Mouse (Mus musculus): ENCODE data around the gene Cox15.

Cox15 gene

GRCm38 (mm10) chr19:43761543-43762256 lies 8.9 kb upstream of the Cox15 start:
- DNase-seq (ENCODE audit: extremely low spot score, low spot score): no peak

- DNase-seq (ENCODE audit: extremely low spot score, low spot score): peak; percentile 79
Observed at GRCm38 (mm10) chr19:43760504-43760903, 7.7 kb upstream of the Cox15 start.

GRCm38 (mm10) chr19:43754872-43755271 lies 2.1 kb upstream of the Cox15 start:
- no peak for DNase-seq (ENCODE audit: extremely low spot score, low spot score)

GRCm38 (mm10) chr19:43754237-43754636 lies 1.4 kb upstream of the Cox15 start:
- no peak for DNase-seq (ENCODE audit: extremely low spot score, low spot score)

GRCm38 (mm10) chr19:43753226-43753835 lies 531 bp upstream of the Cox15 start:
- peak; percentile 87 for DNase-seq (ENCODE audit: extremely low spot score, low spot score)

DNA sequence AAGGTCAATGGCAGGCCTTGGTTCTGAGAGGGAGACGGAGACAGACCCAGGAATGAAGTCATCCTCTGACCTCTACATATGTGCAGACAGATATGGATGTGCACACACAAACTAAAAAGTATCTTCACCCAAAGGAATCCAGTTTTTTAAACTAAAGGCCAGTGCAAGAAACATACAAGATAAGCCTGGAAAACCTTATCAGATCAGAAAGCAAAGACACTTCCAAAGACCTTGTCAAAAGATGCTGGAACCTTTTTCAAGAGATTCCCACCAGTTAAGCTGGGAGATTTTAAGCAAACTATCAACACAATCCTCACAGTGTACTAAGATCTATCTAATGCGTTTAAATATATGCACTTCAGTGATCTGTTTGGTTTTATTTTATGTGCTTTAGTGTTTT lies 2.8 kb downstream of the Cox15 start:
- DNase-seq (ENCODE audit: extremely low spot score, low spot score): no peak

DNA sequence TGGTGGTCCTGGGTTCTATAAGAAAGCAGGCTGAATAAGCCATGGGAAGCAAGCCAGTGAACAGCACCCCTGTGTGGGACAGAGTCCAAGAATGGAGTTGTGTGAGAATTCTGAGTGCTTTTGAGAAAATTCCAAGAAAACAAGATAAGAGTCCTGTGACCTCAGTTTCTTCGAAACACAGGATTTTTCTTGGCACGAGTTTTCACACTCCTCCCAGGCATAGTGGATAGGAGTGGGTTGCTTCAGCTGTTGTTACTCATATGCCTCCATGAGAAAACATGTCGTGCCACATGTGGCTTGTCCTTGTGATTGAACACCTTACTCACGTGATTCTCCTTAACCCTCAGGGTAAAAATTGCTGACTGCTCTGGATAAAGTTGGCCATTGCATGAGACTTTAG lies 4.9 kb downstream of the Cox15 start:
- DNase-seq (ENCODE audit: extremely low spot score, low spot score): no peak

DNA sequence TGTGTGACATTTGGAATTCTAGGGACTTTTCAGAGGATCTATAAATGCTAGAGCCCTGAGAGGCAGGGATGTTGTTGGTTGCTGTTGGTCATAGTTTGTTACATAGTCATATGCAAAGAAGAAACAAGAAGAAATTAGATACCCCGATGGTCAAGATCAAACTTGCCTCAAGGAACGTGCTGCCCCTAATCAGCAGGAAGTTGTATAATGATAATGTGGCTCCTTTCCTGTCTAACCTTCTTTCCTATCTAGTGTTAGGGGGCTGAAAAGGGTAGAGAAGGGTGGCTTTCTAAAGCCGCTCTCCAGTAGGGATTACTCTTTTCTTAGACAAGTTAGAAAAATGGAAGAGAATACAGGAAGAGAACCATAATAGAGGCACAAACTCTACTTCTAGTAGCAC lies 7.1 kb downstream of the Cox15 start:
- no peak for DNase-seq (ENCODE audit: extremely low spot score, low spot score)

GRCm38 (mm10) chr19:43743401-43743800 lies 9.4 kb downstream of the Cox15 start:
- no peak for DNase-seq (ENCODE audit: extremely low spot score, low spot score)

DNA sequence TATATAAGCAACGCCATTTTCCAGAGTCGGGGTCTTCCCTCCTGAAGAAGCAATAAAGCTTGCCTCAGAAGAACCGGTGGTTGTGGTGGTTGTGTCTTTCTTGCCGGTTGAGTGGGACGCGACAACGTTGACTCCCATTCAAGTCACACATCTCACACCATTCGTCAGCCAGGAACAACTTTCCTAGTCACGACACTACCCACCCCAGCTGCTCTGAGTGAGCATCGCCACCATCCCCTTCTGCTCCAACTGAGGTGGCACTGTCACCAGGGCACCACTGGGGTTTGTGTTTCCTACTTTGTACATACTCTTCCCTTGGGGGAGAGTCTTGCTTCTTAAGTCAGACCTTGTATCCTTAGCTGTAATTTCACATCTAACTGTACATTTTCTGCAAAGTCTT lies 14.4 kb downstream of the Cox15 start:
- DNase-seq (ENCODE audit: extremely low spot score, low spot score): no peak

DNA sequence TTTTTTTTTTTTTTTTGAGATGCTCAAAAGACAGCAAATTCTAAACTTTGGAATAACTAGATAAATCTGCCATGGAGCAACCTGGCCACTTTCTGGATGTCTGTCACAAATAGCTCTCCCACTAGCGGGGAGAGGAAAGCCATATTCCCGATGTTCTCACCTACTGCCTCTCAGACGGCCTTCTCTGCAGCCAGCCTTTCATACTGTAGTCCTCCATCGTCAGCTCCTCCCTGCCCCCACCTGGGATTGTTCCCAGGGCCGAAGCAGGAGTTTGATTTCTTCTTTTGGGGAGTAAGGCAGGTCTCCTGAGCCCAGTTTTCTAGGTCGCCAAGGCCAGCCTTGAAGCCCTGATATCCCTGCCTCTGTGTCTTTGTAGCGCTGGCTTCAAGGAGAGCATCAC lies 21.6 kb downstream of the Cox15 start:
- DNase-seq (ENCODE audit: extremely low spot score, low spot score): no peak

- DNase-seq (ENCODE audit: extremely low spot score, low spot score): peak; percentile 42
Observed at GRCm38 (mm10) chr19:43730037-43730428, 22.8 kb downstream of the Cox15 start.

GRCm38 (mm10) chr19:43729296-43730036 lies 23.3 kb downstream of the Cox15 start:
- DNase-seq (ENCODE audit: extremely low spot score, low spot score): peak; percentile 49

DNA sequence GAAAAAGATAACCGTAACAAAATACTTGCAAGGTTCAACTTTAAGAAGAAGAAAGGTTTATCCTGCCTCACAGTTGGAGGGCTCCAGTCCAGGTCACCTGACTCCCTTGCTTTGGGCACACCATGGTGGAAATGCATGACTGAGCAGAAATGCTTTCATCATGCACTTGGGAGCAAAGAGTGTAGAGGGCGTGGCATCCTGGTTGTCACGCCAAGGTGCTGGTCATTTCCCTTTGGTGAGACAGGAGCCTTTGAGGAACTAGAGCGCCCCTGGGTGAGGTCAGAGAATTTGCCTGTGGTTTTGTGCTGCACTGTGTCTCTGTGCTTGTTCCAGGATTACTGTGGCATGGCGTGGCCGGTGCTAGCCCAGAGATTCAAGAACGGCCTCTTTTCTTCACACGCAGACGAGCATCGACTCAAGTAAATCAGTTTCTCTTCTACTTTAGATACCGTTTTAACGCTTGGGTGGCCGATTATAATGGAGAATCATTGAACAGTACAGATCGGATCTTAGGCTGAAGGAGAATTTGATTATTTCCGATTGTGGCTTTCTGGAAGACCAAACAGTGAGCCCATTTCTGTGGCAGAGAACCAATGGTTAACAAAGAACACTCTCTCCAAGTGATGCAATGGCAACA lies 26.2 kb downstream of the Cox15 start:
- DNase-seq (ENCODE audit: extremely low spot score, low spot score): no peak

DNA sequence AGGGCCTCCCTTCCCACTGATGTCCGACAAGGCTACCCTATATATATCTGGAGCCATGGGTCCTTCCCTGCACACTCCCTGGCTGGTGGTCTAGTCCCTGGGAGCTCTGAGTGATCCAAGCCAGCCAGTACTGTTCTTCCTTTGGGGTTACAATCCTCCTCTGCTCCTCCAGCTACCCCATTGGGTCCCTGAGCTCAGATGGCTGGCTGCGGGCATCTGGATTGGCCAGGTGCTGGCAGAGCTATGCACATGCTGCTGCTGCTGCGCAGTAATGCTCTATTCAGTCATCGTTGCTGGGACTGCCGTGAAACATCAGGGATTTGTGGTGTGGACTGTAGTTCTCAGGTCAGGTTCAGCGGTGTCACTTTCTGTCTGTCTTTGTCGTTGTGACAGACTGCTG lies 28.0 kb downstream of the Cox15 start:
- DNase-seq (ENCODE audit: extremely low spot score, low spot score): no peak

GRCm38 (mm10) chr19:43724194-43724593 lies 28.6 kb downstream of the Cox15 start:
- no peak for DNase-seq (ENCODE audit: extremely low spot score, low spot score)

DNA sequence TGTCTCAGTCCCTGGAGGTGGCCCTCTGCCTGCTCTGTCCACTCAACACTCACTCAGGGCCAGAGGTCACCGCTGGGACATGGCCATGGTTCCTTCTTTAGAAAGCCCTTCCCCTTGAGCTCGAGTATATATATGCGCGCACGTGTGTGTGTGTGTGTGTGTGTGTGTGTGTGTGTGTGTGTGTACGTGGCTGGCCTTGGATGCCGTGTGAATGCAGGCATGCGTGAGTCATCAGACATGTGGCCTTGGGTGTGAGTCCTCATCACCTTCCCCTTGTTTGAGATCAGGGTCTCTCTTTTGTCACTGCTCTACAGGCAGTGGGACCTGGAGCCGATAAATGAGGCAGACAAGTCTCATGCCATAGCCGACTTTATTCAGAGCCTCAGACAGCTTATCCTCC lies 29.3 kb downstream of the Cox15 start:
- no peak for DNase-seq (ENCODE audit: extremely low spot score, low spot score)

- DNase-seq (ENCODE audit: extremely low spot score, low spot score): no peak
Observed at GRCm38 (mm10) chr19:43722891-43723290, 29.9 kb downstream of the Cox15 start.

GRCm38 (mm10) chr19:43720061-43720460 lies 32.7 kb downstream of the Cox15 start:
- no peak for DNase-seq (ENCODE audit: extremely low spot score, low spot score)

DNA sequence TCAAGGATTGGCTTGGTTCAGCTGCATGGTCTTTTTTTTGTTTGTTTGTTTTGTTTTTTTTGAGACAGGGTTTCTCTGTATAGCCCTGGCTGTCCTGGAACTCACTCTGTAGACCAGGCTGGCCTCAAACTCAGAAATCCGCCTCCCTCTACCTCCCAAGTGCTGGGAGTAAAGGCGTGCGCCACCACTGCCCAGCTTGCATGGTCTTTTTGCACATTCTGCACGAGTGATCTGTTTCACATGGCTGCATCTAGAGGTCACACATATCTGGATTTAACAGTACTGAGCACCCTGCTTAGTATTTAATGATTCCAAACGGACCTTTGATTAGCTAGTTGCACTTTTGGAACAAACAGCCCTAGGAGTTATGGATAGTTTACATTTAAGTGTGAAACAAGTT lies 40.8 kb downstream of the Cox15 start:
- no peak for DNase-seq (ENCODE audit: extremely low spot score, low spot score)

DNA sequence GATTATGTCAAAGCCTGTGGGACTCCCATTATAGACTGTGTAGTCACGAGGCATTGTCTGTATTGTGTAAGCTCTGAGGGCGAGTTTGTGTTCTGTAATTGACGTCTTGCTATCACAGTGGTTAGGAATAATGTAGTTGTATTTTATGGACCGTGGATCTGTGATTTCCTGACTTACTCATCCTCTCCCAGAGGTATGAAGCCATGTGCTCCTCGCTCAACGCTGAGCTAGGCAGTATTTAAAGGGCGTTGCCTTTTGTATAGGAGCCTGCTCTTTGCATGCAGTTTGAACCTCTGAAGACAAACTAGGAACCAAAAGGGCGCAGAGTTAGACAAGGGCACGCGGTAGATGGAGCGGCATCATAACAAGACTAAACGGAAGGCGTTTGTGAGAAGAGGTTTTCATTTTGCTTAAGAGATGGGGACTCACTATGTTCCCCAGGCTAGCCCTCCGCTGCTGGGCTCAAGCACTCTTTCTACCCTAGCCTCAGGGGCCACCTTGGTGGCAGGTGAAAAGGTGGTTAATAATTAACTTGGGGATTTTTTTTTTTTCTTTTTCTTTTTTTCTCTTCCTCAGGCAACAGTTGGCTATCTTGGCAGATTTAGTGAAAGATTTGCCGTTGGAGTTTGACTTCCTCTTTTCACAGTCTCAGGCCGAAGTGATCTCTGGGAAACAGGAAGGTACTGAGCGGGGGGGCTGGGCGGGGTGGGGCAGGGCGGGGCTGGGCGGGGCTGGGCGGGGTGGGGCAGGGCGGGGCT lies 41.5 kb downstream of the Cox15 start:
- no peak for DNase-seq (ENCODE audit: extremely low spot score, low spot score)

Measured in neural tube, embryonic 10.5 days (tissue).